Mouse (Mus musculus) myocyte (in vitro differentiated cells): Measurements from ENCODE around the gene Cstb. TPM values are rescaled to one million over a fixed set of nuclear protein-coding genes. Genes with fewer than 3 reads are reported as not detected.
A peak's percentile ranks its signal among the peaks of the same experiment; 100 is the strongest.

Experiments
- H3K27me3 ChIP-seq: one replicate; pipeline ENCODE4 v1.6.1; 2011; ENCODE audit not compliant: control insufficient read depth, insufficient read depth, insufficient read length
- H3K36me3 ChIP-seq: one replicate; pipeline ENCODE4 v1.6.1; 2011; ENCODE audit not compliant: control insufficient read depth, insufficient read depth
- H3K4me2 ChIP-seq: one replicate; pipeline ENCODE4 v1.6.1; 2011; ENCODE audit warnings: low read depth, control low read depth
- H3K4me3 ChIP-seq: one replicate; pipeline ENCODE4 v1.5.1; 2011; ENCODE audit warnings: mild to moderate bottlenecking, control low read depth, moderate library complexity
- H3K79me2 ChIP-seq: one replicate; pipeline ENCODE4 v1.6.1; 2011; ENCODE audit not compliant: control insufficient read depth, insufficient read depth
- H3ac ChIP-seq: one replicate; pipeline ENCODE4 v1.6.1; 2011; ENCODE audit not compliant: control insufficient read depth, insufficient read length
- CEBPB ChIP-seq: IDR thresholded peaks from 2 replicates; pipeline ENCODE4 v1.6.1; 2011; ENCODE audit warnings: mild to moderate bottlenecking, moderate library complexity; ENCODE audit not compliant: poor library complexity, insufficient read depth, severe bottlenecking
- E2F4 ChIP-seq: IDR thresholded peaks from one replicate; pipeline ENCODE4 v1.6.1; 2011; ENCODE audit warnings: mild to moderate bottlenecking, control low read depth, moderate library complexity; ENCODE audit not compliant: insufficient read depth
- MAX ChIP-seq: IDR thresholded peaks from one replicate; pipeline ENCODE4 v1.6.1; 2011; ENCODE audit warnings: low read depth, mild to moderate bottlenecking, control low read depth
- MYOD1 ChIP-seq, 3 experiments: IDR thresholded peaks; one replicate each; pipeline ENCODE4 v1.6.1; 2011; ENCODE audit warnings: control low read depth in 2 of 3, low read depth in 2 of 3, mild to moderate bottlenecking in 2 of 3, moderate library complexity in 1 of 3; ENCODE audit not compliant: insufficient read length in 2 of 3, control insufficient read depth in 1 of 3
- MYOG ChIP-seq, 3 experiments: IDR thresholded peaks; one replicate each; pipeline ENCODE4 v1.6.1; 2011; ENCODE audit warnings: control low read depth in 2 of 3, low read depth in 2 of 3, mild to moderate bottlenecking in 2 of 3; ENCODE audit not compliant: insufficient read length in 2 of 3, control insufficient read depth in 1 of 3, insufficient read depth in 1 of 3
- POLR2A ChIP-seq: IDR thresholded peaks from one replicate; pipeline ENCODE4 v1.6.1; 2011; ENCODE audit warnings: low read depth, mild to moderate bottlenecking, control low read depth, moderate library complexity; ENCODE audit not compliant: insufficient read length
- POLR2AphosphoS2 ChIP-seq: IDR thresholded peaks from one replicate; pipeline ENCODE4 v1.6.1; 2011; ENCODE audit warnings: low read depth, control low read depth; ENCODE audit not compliant: insufficient read length
- REST ChIP-seq: IDR thresholded peaks from one replicate; pipeline ENCODE4 v1.6.1; 2011; ENCODE audit warnings: mild to moderate bottlenecking, control low read depth, moderate library complexity; ENCODE audit not compliant: insufficient read depth, insufficient read length
- SRF ChIP-seq: IDR thresholded peaks from one replicate; pipeline ENCODE4 v1.6.1; 2011; ENCODE audit warnings: low read depth; ENCODE audit not compliant: control insufficient read depth, insufficient read length
- TCF12 ChIP-seq: IDR thresholded peaks from one replicate; pipeline ENCODE4 v1.6.1; 2011; ENCODE audit warnings: mild to moderate bottlenecking, control low read depth; ENCODE audit not compliant: poor library complexity, insufficient read depth, severe bottlenecking
- TCF3 ChIP-seq: IDR thresholded peaks from one replicate; pipeline ENCODE4 v1.6.1; 2011; ENCODE audit warnings: low read depth, control low read depth; ENCODE audit not compliant: insufficient read length
- USF1 ChIP-seq: IDR thresholded peaks from one replicate; pipeline ENCODE4 v1.6.1; 2011; ENCODE audit warnings: low read depth, mild to moderate bottlenecking, control low read depth, moderate library complexity
- polyA plus RNA-seq: library from polyadenylated mRNA; unstranded; fragments of >200 nt; fragmentation: generic; extraction: Trizol; gene quantifications from one replicate; pipeline ENCODE4 v1.2.1, GENCODE M21; 2012; ENCODE audit warnings: missing spikeins

The Cstb gene
- polyA plus RNA-seq, 1 experiment: 197 TPM

- Histone ChIP-seq H3K4me3 (no peak overlapping the region), H3K27me3 (no peaks in the 10 kb centered on the region), H3K79me2 (no peaks in the 10 kb centered on the region), H3K36me3 (peaks cover 3% of the 10 kb centered on the region), H3ac (no peak overlapping the region), H3K4me2 (no peak overlapping the region)
- no peak for TF ChIP-seq USF1
- no peak for TF ChIP-seq MYOD1 (IDR thresholded peaks at IDR 0.05; ENCODE audit: control insufficient read depth in 1 of 3, insufficient read length in 2 of 3, low read depth in 2 of 3)
- TF ChIP-seq POLR2A: no peak
- TF ChIP-seq MAX: no peak
- no peak for TF ChIP-seq MYOG (IDR thresholded peaks at IDR 0.05; ENCODE audit: control insufficient read depth in 1 of 3, insufficient read depth in 1 of 3, insufficient read length in 2 of 3, low read depth in 2 of 3)
- TF ChIP-seq SRF: no peak
- no peak for TF ChIP-seq CEBPB
- no peak for TF ChIP-seq TCF3
These were observed 28.9 kb upstream of the Cstb start for GRCm38 (mm10) chr10:78396625-78396885.

GRCm38 (mm10) chr10:78399090-78399657, 26.3 kb upstream of the Cstb start:
- H3K36me3 ChIP-seq: peaks cover 14% of the 10 kb centered on the region
- H3K27me3 ChIP-seq: no peaks in the 10 kb centered on the region

GRCm38 (mm10) chr10:78401127-78401526, 24.3 kb upstream of the Cstb start:
- Histone ChIP-seq H3K79me2 (no peaks in the 10 kb centered on the region), H3K36me3 (peaks cover 28% of the 10 kb centered on the region), H3K4me2 (no peak overlapping the region), H3K4me3 (no peak overlapping the region), H3ac (no peak overlapping the region), H3K27me3 (no peaks in the 10 kb centered on the region)
- TF ChIP-seq CEBPB: no peak
- TF ChIP-seq POLR2AphosphoS2: no peak
- TF ChIP-seq MYOD1 (IDR thresholded peaks at IDR 0.05; ENCODE audit: control insufficient read depth in 1 of 3, insufficient read length in 2 of 3, low read depth in 2 of 3): no peak
- no peak for TF ChIP-seq REST
- TF ChIP-seq POLR2A: no peak
- TF ChIP-seq TCF12: no peak
- TF ChIP-seq MYOG (IDR thresholded peaks at IDR 0.05; ENCODE audit: control insufficient read depth in 1 of 3, insufficient read depth in 1 of 3, insufficient read length in 2 of 3, low read depth in 2 of 3): no peak
- TF ChIP-seq USF1: no peak

More at GRCm38 (mm10) chr10:78399090-78399657, 26.3 kb upstream of the Cstb start:
- H3K4me3 ChIP-seq: no peak overlapping the region
- TF ChIP-seq MAX: no peak
- TF ChIP-seq MYOG (IDR thresholded peaks at IDR 0.05; ENCODE audit: control insufficient read depth in 1 of 3, insufficient read depth in 1 of 3, insufficient read length in 2 of 3, low read depth in 2 of 3): peak in 2 of 3 experiments; percentile 45 to 69
- TF ChIP-seq POLR2AphosphoS2: peak; percentile 33
- TF ChIP-seq MYOD1 (IDR thresholded peaks at IDR 0.05; ENCODE audit: control insufficient read depth in 1 of 3, insufficient read length in 2 of 3, low read depth in 2 of 3): peak in 2 of 3 experiments; percentile 74 to 87
- TF ChIP-seq TCF12: peak; percentile 20
- H3ac ChIP-seq: no peak overlapping the region
- H3K79me2 ChIP-seq: no peaks in the 10 kb centered on the region
- no peak overlapping the region for H3K4me2 ChIP-seq

- Histone ChIP-seq H3K4me2 (no peak overlapping the region), H3ac (no peak overlapping the region), H3K27me3 (no peaks in the 10 kb centered on the region), H3K4me3 (no peak overlapping the region), H3K36me3 (peaks cover 30% of the 10 kb centered on the region), H3K79me2 (no peaks in the 10 kb centered on the region)
- TF ChIP-seq TCF12 (no peak), USF1 (no peak), E2F4 (no peak), TCF3 (no peak)
These were observed 23.1 kb upstream of the Cstb start for GRCm38 (mm10) chr10:78402301-78402922.

- Histone ChIP-seq H3K4me3 (no peak overlapping the region), H3K27me3 (no peaks in the 10 kb centered on the region), H3K79me2 (peaks cover 9% of the 10 kb centered on the region), H3ac (no peak overlapping the region), H3K36me3 (peaks cover 38% of the 10 kb centered on the region), H3K4me2 (no peak overlapping the region)
- TF ChIP-seq MAX: no peak
- TF ChIP-seq E2F4: no peak
- TF ChIP-seq TCF3: no peak
- TF ChIP-seq TCF12: no peak
- no peak for TF ChIP-seq MYOG (IDR thresholded peaks at IDR 0.05; ENCODE audit: control insufficient read depth in 1 of 3, insufficient read depth in 1 of 3, insufficient read length in 2 of 3, low read depth in 2 of 3)
- TF ChIP-seq USF1: no peak
These were observed 19.3 kb upstream of the Cstb start for GRCm38 (mm10) chr10:78406152-78406551.
